Mouse (Mus musculus): ENCODE measurements around the gene Dnhd1. TPM values are rescaled to one million over a fixed set of nuclear protein-coding genes. Genes with fewer than 3 reads are reported as not detected.

Dnhd1 gene
- polyA plus RNA-seq, 1 experiment from 2014 or later, result 2.9 TPM

GRCm38 (mm10) chr7:105747776-105748175, 97.1 kb downstream of the Dnhd1 start:
- H3K27me3 ChIP-seq, result no peaks in the 10 kb centered on the region
- ChIA-PET POLR2A (no interaction called here), CTCF (interaction anchor here (1.1 to 2.0 kb wide), 2 partner anchors 21 to 37 kb away, joined by 3 to 5 read pairs; no protein-coding TSS in a partner anchor)
- in situ Hi-C loops (cut with MboI; ENCODE audit: low pct_unique_long_range_greater_than_20kb), result no loop called here
- no peak for TF ChIP-seq CTCF (IDR thresholded peaks at IDR 0.05)
- ATAC-seq (no peak), DNase-seq (ENCODE audit: low read depth, low spot score) (no peak)

- CTCF ChIA-PET, result interaction anchor here (0.6 to 1.7 kb wide), 6 partner anchors 9 to 32 kb away, joined by 3 read pairs; partner anchors contain the start of gene Rrp8
- peaks cover 17% of the 10 kb centered on the region for H3K27me3 ChIP-seq
- no peak for TF ChIP-seq CTCF (IDR thresholded peaks at IDR 0.05)
- peak; percentile 84 for ATAC-seq
- POLR2A ChIA-PET, result interaction anchor here (1.3 kb wide), 1 partner anchor 13 kb away, joined by 4 read pairs; no protein-coding TSS in a partner anchor
- in situ Hi-C loops (cut with MboI; ENCODE audit: low pct_unique_long_range_greater_than_20kb), result loop anchor here (5.0 kb wide), 1 partner anchor 56 kb away; no protein-coding TSS in a partner anchor
- peak; percentile 84 for DNase-seq (ENCODE audit: low read depth, low spot score)
Measured at GRCm38 (mm10) chr7:105751491-105752433, 101.1 kb downstream of the Dnhd1 start, which contains the start of gene Tpp1. Gene Tpp1 (minus strand): TSS chr7:105752235.

- no peak for TF ChIP-seq CTCF (IDR thresholded peaks at IDR 0.05)
- POLR2A ChIA-PET, result interaction anchor here (1.1 kb wide), 1 partner anchor 55 kb away, joined by 3 read pairs; no protein-coding TSS in a partner anchor
- DNase-seq (ENCODE audit: low read depth, low spot score) (no peak), ATAC-seq (no peak)
- in situ Hi-C loops (cut with MboI; ENCODE audit: low pct_unique_long_range_greater_than_20kb), result loop anchor here (5.0 kb wide), 1 partner anchor 55 kb away; no protein-coding TSS in a partner anchor
- CTCF ChIA-PET, result interaction anchor here (1.0 to 1.7 kb wide), 4 partner anchors 9 to 31 kb away, joined by 3 read pairs; partner anchors contain the start of genes Rrp8 and Taf10
- peaks cover 24% of the 10 kb centered on the region for H3K27me3 ChIP-seq
Measured at GRCm38 (mm10) chr7:105752716-105753115, 102.1 kb downstream of the Dnhd1 start.

GRCm38 (mm10) chr7:105753281-105753680, 102.7 kb downstream of the Dnhd1 start:
- in situ Hi-C loops (cut with MboI; ENCODE audit: low pct_unique_long_range_greater_than_20kb), result loop anchor here (5.0 kb wide), 1 partner anchor 54 kb away; no protein-coding TSS in a partner anchor
- POLR2A ChIA-PET, result interaction anchor here (1.1 kb wide), 1 partner anchor 55 kb away, joined by 3 read pairs; no protein-coding TSS in a partner anchor

GRCm38 (mm10) chr7:105761813-105762484, 111.3 kb downstream of the Dnhd1 start:
- peaks cover 38% of the 10 kb centered on the region for H3K27me3 ChIP-seq
- ATAC-seq, result peak; percentile 47

More at GRCm38 (mm10) chr7:105753281-105753680, 102.7 kb downstream of the Dnhd1 start:
- H3K27me3 ChIP-seq, result peaks cover 30% of the 10 kb centered on the region
- ATAC-seq, result no peak
- no peak for TF ChIP-seq CTCF (IDR thresholded peaks at IDR 0.05)
- no peak for DNase-seq (ENCODE audit: low read depth, low spot score)
- CTCF ChIA-PET, result interaction anchor here (1.4 to 1.7 kb wide), 2 partner anchors 10 to 13 kb away, joined by 3 read pairs; partner anchors contain the start of gene Taf10

GRCm38 (mm10) chr7:105762517-105763270, 112.1 kb downstream of the Dnhd1 start:
- no peak for DNase-seq (ENCODE audit: low read depth, low spot score)
- ATAC-seq, result no peak
- H3K27me3 ChIP-seq, result peaks cover 34% of the 10 kb centered on the region
- ChIA-PET POLR2A (no interaction called here), CTCF (no interaction called here)
- no peak for TF ChIP-seq CTCF (IDR thresholded peaks at IDR 0.05)
- in situ Hi-C loops (cut with MboI; ENCODE audit: low pct_unique_long_range_greater_than_20kb), result no loop called here

More at GRCm38 (mm10) chr7:105761813-105762484, 111.3 kb downstream of the Dnhd1 start:
- no peak for DNase-seq (ENCODE audit: low read depth, low spot score)
- POLR2A ChIA-PET, result no interaction called here
- in situ Hi-C loops (cut with MboI; ENCODE audit: low pct_unique_long_range_greater_than_20kb), result no loop called here
- TF ChIP-seq CTCF (IDR thresholded peaks at IDR 0.05), result no peak
- CTCF ChIA-PET, result interaction anchor here (1.5 kb wide), 1 partner anchor 11 kb away, joined by 3 read pairs; the partner anchor contains the start of gene Tpp1

- ATAC-seq (no peak), DNase-seq (ENCODE audit: low read depth, low spot score) (no peak)
- CTCF ChIA-PET, result no interaction called here
- peaks cover 18% of the 10 kb centered on the region for H3K27me3 ChIP-seq
- in situ Hi-C loops (cut with MboI; ENCODE audit: low pct_unique_long_range_greater_than_20kb), result no loop called here
- no peak for TF ChIP-seq CTCF (IDR thresholded peaks at IDR 0.05)
- POLR2A ChIA-PET, result no interaction called here
Measured at GRCm38 (mm10) chr7:105764331-105764730, 113.7 kb downstream of the Dnhd1 start.

GRCm38 (mm10) chr7:105767729-105768165, 117.1 kb downstream of the Dnhd1 start:
- in situ Hi-C loops (cut with MboI; ENCODE audit: low pct_unique_long_range_greater_than_20kb), result no loop called here
- DNase-seq (ENCODE audit: low read depth, low spot score) (no peak), ATAC-seq (no peak)
- H3K27me3 ChIP-seq, result peaks cover 4% of the 10 kb centered on the region
- TF ChIP-seq CTCF (IDR thresholded peaks at IDR 0.05), result no peak
- CTCF ChIA-PET, result no interaction called here
- POLR2A ChIA-PET, result no interaction called here

- POLR2A ChIA-PET, result no interaction called here
- in situ Hi-C loops (cut with MboI; ENCODE audit: low pct_unique_long_range_greater_than_20kb), result no loop called here
- DNase-seq (ENCODE audit: low read depth, low spot score), result no peak
- CTCF ChIA-PET, result no interaction called here
- TF ChIP-seq CTCF (IDR thresholded peaks at IDR 0.05), result no peak
- no peak for ATAC-seq
- H3K27me3 ChIP-seq, result peaks cover 2% of the 10 kb centered on the region
Measured at GRCm38 (mm10) chr7:105769959-105770358, 119.3 kb downstream of the Dnhd1 start.

Other genes with a start within 250 kb of the Dnhd1 start
- gene Cnga4, start 246.3 kb upstream of the Dnhd1 start, polyA plus RNA-seq (2021), result not detected
- not detected for gene Cckbr, start 225.1 kb upstream of the Dnhd1 start, polyA plus RNA-seq (2021)
- 7.6 TPM for gene Cavin3, start 168.5 kb upstream of the Dnhd1 start, polyA plus RNA-seq (2021)
- 103 TPM for gene Smpd1, start 96.5 kb upstream of the Dnhd1 start, polyA plus RNA-seq (2021)
- 44.0 TPM for gene Apbb1, start 69.2 kb upstream of the Dnhd1 start, polyA plus RNA-seq (2021)
- 0.54 TPM for gene Hpx, start 50.7 kb upstream of the Dnhd1 start, polyA plus RNA-seq (2021)
- gene Trim3, start 17.3 kb upstream of the Dnhd1 start, polyA plus RNA-seq (2021), result 62.0 TPM
- 47.6 TPM for gene Timm10b, start 10.8 kb upstream of the Dnhd1 start, polyA plus RNA-seq (2021)
- 87.0 TPM for gene Arfip2, start 10.4 kb upstream of the Dnhd1 start, polyA plus RNA-seq (2021)
- gene Gm45799, start 10.3 kb upstream of the Dnhd1 start, polyA plus RNA-seq (2021), result 22.3 TPM
- 218 TPM for gene Ilk, start 85.8 kb downstream of the Dnhd1 start, polyA plus RNA-seq (2021)
- gene Rrp8, start 86.6 kb downstream of the Dnhd1 start, polyA plus RNA-seq (2021), result 34.0 TPM
- 180 TPM for gene Taf10, start 93.5 kb downstream of the Dnhd1 start, polyA plus RNA-seq (2021)
- gene Tpp1, start 101.4 kb downstream of the Dnhd1 start, polyA plus RNA-seq (2021), result 211 TPM
- not detected for gene Dchs1, start 136.8 kb downstream of the Dnhd1 start, polyA plus RNA-seq (2021)
- 223 TPM for gene Mrpl17, start 160.3 kb downstream of the Dnhd1 start, polyA plus RNA-seq (2021)

Data from Patski (cell line).